Comparison of ENCODE assay signal across 8 mouse cellular contexts in the genomic region with DNA sequence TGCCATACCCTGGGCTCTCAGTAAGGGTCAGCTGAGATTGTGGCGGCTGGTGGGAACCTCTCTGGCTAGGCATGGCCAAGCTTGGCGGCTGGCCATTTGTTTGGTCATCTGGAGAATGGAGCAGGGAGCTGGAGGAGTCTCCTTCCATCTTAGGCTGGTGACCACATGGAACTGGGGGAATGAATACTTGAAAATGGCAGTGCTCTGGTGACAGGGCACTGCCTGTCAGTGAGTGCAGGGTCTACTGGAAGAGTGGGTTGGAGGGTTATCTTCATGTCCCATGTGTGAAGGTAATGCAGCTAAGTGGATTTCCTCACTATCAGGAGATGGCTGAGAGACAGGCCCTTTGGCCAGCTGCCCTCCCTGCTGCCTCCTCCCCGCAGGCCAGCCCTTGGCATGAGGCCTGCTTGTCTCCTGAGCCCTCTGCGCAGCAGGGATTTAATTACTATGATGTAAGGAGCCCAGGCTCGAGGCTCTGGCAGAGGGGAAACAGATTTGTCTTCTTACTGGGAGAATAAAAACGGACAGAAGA. TPM values are rescaled to one million over a fixed set of nuclear protein-coding genes. Genes with fewer than 3 reads are reported as not detected.
DNase-seq lines count a peak whose midpoint lies in the region.

No protein-coding gene starts in this region.

- intact Hi-C loops in left cerebral cortex, postnatal 4 days (cut with DNase I): no loop called here
- intact Hi-C loops in gastrocnemius, postnatal 14 days (cut with DNase I; ENCODE audit: low total_unique reads): no loop called here

- DNase-seq in left cerebral cortex, postnatal 4 days: peak; percentile 91
- no peak for DNase-seq in left cerebral cortex, adult 9 months (ENCODE audit: low spot score in 2 of 2)
- DNase-seq in brain, adult 2 months (ENCODE audit: low read depth, low spot score): peak; percentile 68
- DNase-seq in gastrocnemius, postnatal 14 days: peak; percentile 76
- DNase-seq in lung, postnatal 4 days: peak; percentile 38 to 73
- DNase-seq in embryo, embryonic 10.5 days (ENCODE audit: low spot score): no peak
- DNase-seq in thymus, adult 18-20 months: no peak
- no peak for DNase-seq in spleen, postnatal 36 days (ENCODE audit: low spot score in 2 of 2)

RNA-seq across cellular contexts. Expression of a gene that starts 14.7 kb away (rescaled TPM):
- total RNA-seq in left cerebral cortex, postnatal 4 days (2021): 10 to 100 TPM; 19.5 to 20.7 TPM
- total RNA-seq in gastrocnemius, postnatal 14 days (2021): 1 to 10 TPM; 3.3 to 6.0 TPM

Comparison
In these comparisons a context has a peak if more than half of its experiments do, and no peak if none do; other contexts are left out.
1. DNase-seq: peak in left cerebral cortex, postnatal 4 days (single experiment), brain, adult 2 months (single experiment), gastrocnemius, postnatal 14 days (single experiment) and lung, postnatal 4 days (2 of 2); none in left cerebral cortex, adult 9 months (0 of 2), embryo, embryonic 10.5 days (single experiment), thymus, adult 18-20 months (0 of 2) and spleen, postnatal 36 days (0 of 2).